Mouse (Mus musculus) layer of hippocampus, adult 8-10 months (tissue): ENCODE data around the gene Serpinb7. TPM values are rescaled to one million over a fixed set of nuclear protein-coding genes. Genes with fewer than 3 reads are reported as not detected.

Experiments used
- DNase-seq, 2 experiments: peaks; one replicate each; pipeline ENCODE4 v3.0.0; 2022; ENCODE audit warnings: low spot score in 2 of 2
- total RNA-seq, 4 experiments: library from RNA; stranded (reverse); gene quantifications; 2 replicates each; pipeline ENCODE4 v1.2.4; 2022

Gene Serpinb7
- total RNA-seq, 4 experiments from 2014 or later: 0.17 to 0.41 (median 0.24) TPM; not detected in 1

- peak; percentile 62 to 88 for DNase-seq
Observed at GRCm38 (mm10) chr1:107481452-107481851, 82.0 kb downstream of the Serpinb7 start.

GRCm38 (mm10) chr1:107489577-107489976 lies 90.1 kb downstream of the Serpinb7 start:
- no peak for DNase-seq

GRCm38 (mm10) chr1:107496789-107497188 lies 97.3 kb downstream of the Serpinb7 start:
- DNase-seq: no peak

GRCm38 (mm10) chr1:107502025-107502424 lies 102.6 kb downstream of the Serpinb7 start:
- DNase-seq: no peak

Other genes with a start within 250 kb of the Serpinb7 start
- gene Serpinb3b, start 121.3 kb upstream of the Serpinb7 start, total RNA-seq: not detected
- gene Serpinb3c, start 121.3 kb upstream of the Serpinb7 start, total RNA-seq: not detected
- not detected for gene Serpinb11, start 38.5 kb upstream of the Serpinb7 start, total RNA-seq
- gene Serpinb2, start 111.8 kb downstream of the Serpinb7 start, total RNA-seq: not detected
- 1 to 10 TPM; 2.0 to 7.1 (median 4.2) TPM for gene Serpinb8, start 190.4 kb downstream of the Serpinb7 start, total RNA-seq